Mouse (Mus musculus) CH12.LX (cell line): ENCODE measurements around the gene Cst8. TPM values are rescaled to one million over a fixed set of nuclear protein-coding genes. Genes with fewer than 3 reads are reported as not detected.

ENCODE experiments used
- DNase-seq: peaks from one replicate; pipeline ENCODE4 v3.0.0-alpha.2; 2013; ENCODE audit errors: extremely low read depth
- H3K27ac ChIP-seq: 2 replicates; pipeline ENCODE4 v1.5.1; 2012; ENCODE audit warnings: low read depth, mild to moderate bottlenecking, control low read depth, moderate library complexity; ENCODE audit not compliant: insufficient read depth
- H3K27me3 ChIP-seq: replicated peaks from 2 replicates; pipeline ENCODE3; 2012; ENCODE audit warnings: inconsistent platforms
- H3K36me3 ChIP-seq, 2 experiments: replicated peaks in 1 of 2; 2 replicates each; pipeline versions ENCODE3 to v1.6.1; 2012; ENCODE audit warnings: inconsistent platforms in 1 of 2, low read length in 1 of 2, mild to moderate bottlenecking in 1 of 2, mixed read lengths in 1 of 2, moderate library complexity in 1 of 2; ENCODE audit not compliant: control insufficient read depth in 1 of 2, insufficient read depth in 1 of 2
- H3K4me1 ChIP-seq, 2 experiments: 2 replicates each; pipeline ENCODE4 v1.6.1; 2012; ENCODE audit warnings: inconsistent platforms in 1 of 2, moderate library complexity in 1 of 2; ENCODE audit not compliant: insufficient read depth in 2 of 2, control insufficient read depth in 1 of 2
- H3K4me2 ChIP-seq: 2 replicates; pipeline ENCODE4 v1.6.1; 2012; ENCODE audit warnings: low read depth, mild to moderate bottlenecking, control low read depth; ENCODE audit not compliant: poor library complexity, insufficient read depth, severe bottlenecking
- H3K4me3 ChIP-seq, 3 experiments: fragments of 150-350 bp in 1 of 3; sonication (generic) in 1 of 3; replicated peaks in 1 of 3; 2 replicates each; pipeline versions ENCODE3 to v1.5.1; 2011 to 2012; ENCODE audit warnings: low read depth in 2 of 3, low read length in 2 of 3, mild to moderate bottlenecking in 2 of 3, moderate library complexity in 2 of 3, control low read depth in 1 of 3, improper control_type of control experiment in 1 of 3, inconsistent platforms in 1 of 3, mixed read lengths in 1 of 3; ENCODE audit not compliant: poor library complexity in 1 of 3
- H3K79me2 ChIP-seq: replicated peaks from 2 replicates; pipeline ENCODE4 v1.6.1; 2012; ENCODE audit warnings: mild to moderate bottlenecking, moderate library complexity; ENCODE audit not compliant: control insufficient read depth, poor library complexity, insufficient read depth, severe bottlenecking; ENCODE audit errors: extremely low read depth
- H3K9ac ChIP-seq: 2 replicates; pipeline ENCODE4 v1.6.1; 2012; ENCODE audit warnings: low read depth, mild to moderate bottlenecking, control low read depth, moderate library complexity; ENCODE audit not compliant: insufficient read depth
- H3K9me3 ChIP-seq: replicated peaks from 2 replicates; pipeline ENCODE3; 2012; ENCODE audit warnings: low read length, inconsistent platforms, mixed read lengths
- BHLHE40 ChIP-seq: IDR thresholded peaks from 2 replicates; pipeline ENCODE4 v1.6.1; 2011; ENCODE audit warnings: mild to moderate bottlenecking, low read depth, low read length, improper control_type of control experiment
- CHD1 ChIP-seq: IDR thresholded peaks from 2 replicates; pipeline ENCODE4 v1.6.1; 2012; ENCODE audit warnings: low read depth, low read length, improper control_type of control experiment, inconsistent platforms
- EP300 ChIP-seq: IDR thresholded peaks from 2 replicates; pipeline ENCODE4 v1.6.1; 2011; ENCODE audit warnings: low read length, improper control_type of control experiment
- GABPA ChIP-seq: IDR thresholded peaks from 2 replicates; pipeline ENCODE4 v1.6.1; 2012; ENCODE audit warnings: low read depth, low read length, improper control_type of control experiment, inconsistent platforms; ENCODE audit not compliant: insufficient replicate concordance
- IRF4 ChIP-seq: IDR thresholded peaks from 2 replicates; pipeline ENCODE4 v1.6.1; 2014; ENCODE audit warnings: low read depth, mild to moderate bottlenecking, inconsistent platforms, low read length, improper control_type of control experiment
- KAT2A ChIP-seq: IDR thresholded peaks from 2 replicates; pipeline ENCODE4 v1.6.1; 2012; ENCODE audit warnings: low read length, improper control_type of control experiment, inconsistent platforms; ENCODE audit not compliant: insufficient replicate concordance
- MAFK ChIP-seq: IDR thresholded peaks from 2 replicates; pipeline ENCODE4 v1.6.1; 2011; ENCODE audit warnings: low read length, improper control_type of control experiment; ENCODE audit not compliant: insufficient replicate concordance
- MAX ChIP-seq: IDR thresholded peaks from 2 replicates; pipeline ENCODE4 v1.6.1; 2011; ENCODE audit warnings: low read length, improper control_type of control experiment
- MAZ ChIP-seq: IDR thresholded peaks from 2 replicates; pipeline ENCODE4 v1.6.1; 2012; ENCODE audit warnings: low read depth, mild to moderate bottlenecking, inconsistent platforms, low read length, improper control_type of control experiment, moderate library complexity
- MXI1 ChIP-seq: IDR thresholded peaks from 2 replicates; pipeline ENCODE4 v1.6.1; 2011; ENCODE audit warnings: mild to moderate bottlenecking, low read depth, low read length, improper control_type of control experiment
- POLR2A ChIP-seq: IDR thresholded peaks from 2 replicates; pipeline ENCODE4 v1.6.1; 2011; ENCODE audit warnings: low read depth, mild to moderate bottlenecking, improper control_type of control experiment, low read length
- TCF12 ChIP-seq: IDR thresholded peaks from 2 replicates; pipeline ENCODE4 v1.6.1; 2014; ENCODE audit warnings: low read depth, mild to moderate bottlenecking, inconsistent platforms, low read length, improper control_type of control experiment
- UBTF ChIP-seq: IDR thresholded peaks from 2 replicates; pipeline ENCODE4 v1.6.1; 2012; ENCODE audit warnings: low read depth, mild to moderate bottlenecking, inconsistent platforms, low read length, improper control_type of control experiment, moderate library complexity
- ZC3H11A ChIP-seq: IDR thresholded peaks from 2 replicates; pipeline ENCODE4 v1.6.1; 2012; ENCODE audit warnings: low read depth, mild to moderate bottlenecking, inconsistent platforms, low read length, improper control_type of control experiment
- ZKSCAN1 ChIP-seq: IDR thresholded peaks from 2 replicates; pipeline ENCODE4 v1.6.1; 2012; ENCODE audit warnings: low read depth, inconsistent platforms, low read length, improper control_type of control experiment, borderline replicate concordance
- ZMIZ1 ChIP-seq: IDR thresholded peaks from 2 replicates; pipeline ENCODE4 v1.6.1; 2012; ENCODE audit warnings: low read depth, mild to moderate bottlenecking, inconsistent platforms, low read length, improper control_type of control experiment
- ZNF384 ChIP-seq: IDR thresholded peaks from 2 replicates; pipeline ENCODE4 v1.6.1; 2012; ENCODE audit warnings: low read depth, low read length, improper control_type of control experiment, inconsistent platforms
- dilution Hi-C: fragments of 300-500 bp; cut with MboI; formaldehyde crosslinking; loops from 2 replicates; pipeline ENCODE4 v1.14.3; 2020; ENCODE audit warnings: low sequenced_read_pairs; ENCODE audit not compliant: extremely low pct_unique_long_range_greater_than_20kb, extremely low pct_ligation_motif_present
- in situ Hi-C: fragments of 300-500 bp; cut with MboI; formaldehyde crosslinking; loops from 3 replicates; pipeline ENCODE4 v1.14.3; 2019; ENCODE audit warnings: low sequenced_read_pairs, low pct_ligation_motif_present, low pct_unique_long_range_greater_than_20kb, mixed read lengths
- polyA plus RNA-seq: library from polyadenylated mRNA; unstranded; fragments of >175 nt; gene quantifications from 2 replicates; pipeline ENCODE4 v1.2.1, GENCODE M21; 2012; ENCODE audit warnings: low read depth; ENCODE audit not compliant: insufficient read length
- total RNA-seq, 2 experiments: library from RNA; depleted of rRNA; stranded (reverse); fragments of 300-350 nt in 1 of 2; fragments of >200 nt in 1 of 2; gene quantifications; 2 replicates each; pipeline ENCODE4 v1.2.3; 2012 to 2014

Cst8 gene
- total and polyA plus RNA-seq, 3 experiments: not detected

- Histone ChIP-seq H3K27me3 (no peaks in the 10 kb centered on the region), H3K9me3 (no peaks in the 10 kb centered on the region), H3K4me3 (no peak overlapping the region), H3K4me1 (no peaks in the 10 kb centered on the region), H3K79me2 (no peaks in the 10 kb centered on the region), H3K9ac (no peak overlapping the region), H3K27ac (no peak overlapping the region), H3K36me3 (no peaks in the 10 kb centered on the region), H3K4me2 (no peak overlapping the region)
- TF ChIP-seq ZNF384: no peak
- peak; percentile 94 for TF ChIP-seq MAFK
- in situ Hi-C loops: no loop called here
- dilution Hi-C loops: no loop called here
- DNase-seq: peak; percentile 6
Measured at GRCm38 (mm10) chr2:148806696-148807095, 8.1 kb downstream of the Cst8 start.

- Histone ChIP-seq H3K4me3 (no peak within 1 kb of the TSS), H3K4me1 (no peaks in the 10 kb centered on the region), H3K36me3 (no peaks in the 10 kb centered on the region), H3K79me2 (no peaks in the 10 kb centered on the region), H3K27ac (no peak within 1 kb of the TSS), H3K4me2 (no peak within 1 kb of the TSS), H3K9ac (no peak within 1 kb of the TSS), H3K9me3 (no peaks in the 10 kb centered on the region), H3K27me3 (peaks cover 2% of the 10 kb centered on the region)
- in situ Hi-C loops (loop anchor here (10.0 kb wide), 1 partner anchor 45 kb away; the partner anchor contains the start of gene Cst11), dilution Hi-C loops (no loop called here)
- no peak for DNase-seq
- TF ChIP-seq ZC3H11A: no peak
- no peak for TF ChIP-seq MAZ
- no peak for TF ChIP-seq ZMIZ1
- TF ChIP-seq IRF4: no peak
- TF ChIP-seq ZKSCAN1: no peak
- no peak for TF ChIP-seq CHD1
- TF ChIP-seq ZNF384: no peak
- TF ChIP-seq EP300: no peak
- no peak for TF ChIP-seq MAX
- TF ChIP-seq KAT2A: no peak
- TF ChIP-seq MXI1: no peak
- TF ChIP-seq, all 38 proteins: peak for 0
Measured at GRCm38 (mm10) chr2:148819909-148820308, 21.3 kb downstream of the Cst8 start, which contains the start of gene Cst13. TSS of gene Cst13 (plus strand) at chr2:148820081.

- dilution Hi-C loops: no loop called here
- DNase-seq: no peak
- H3K9ac ChIP-seq: no peak overlapping the region
- no peak overlapping the region for H3K27ac ChIP-seq
- H3K79me2 ChIP-seq: no peaks in the 10 kb centered on the region
- in situ Hi-C loops: loop anchor here (10.0 kb wide), 1 partner anchor 51 kb away; the partner anchor contains the start of gene Cst11
- no peaks in the 10 kb centered on the region for H3K9me3 ChIP-seq
- no peak overlapping the region for H3K4me2 ChIP-seq
- no peak for TF ChIP-seq BHLHE40
- no peak for TF ChIP-seq ZC3H11A
- TF ChIP-seq IRF4: no peak
- no peak for TF ChIP-seq TCF12
- no peak for TF ChIP-seq UBTF
- TF ChIP-seq GABPA: no peak
- TF ChIP-seq MAZ: no peak
- TF ChIP-seq POLR2A: no peak
- no peak for TF ChIP-seq ZMIZ1
- H3K4me3 ChIP-seq: no peak overlapping the region
- no peaks in the 10 kb centered on the region for H3K36me3 ChIP-seq
- peaks cover 2% of the 10 kb centered on the region for H3K27me3 ChIP-seq
- no peaks in the 10 kb centered on the region for H3K4me1 ChIP-seq
Measured at GRCm38 (mm10) chr2:148825986-148826385, 27.4 kb downstream of the Cst8 start.
